Mouse (Mus musculus) megakaryocyte-erythroid progenitor cell, adult 5-6 weeks (primary cell): ENCODE measurements around the gene Tcl1b1. TPM values are rescaled to one million over a fixed set of nuclear protein-coding genes. Genes with fewer than 3 reads are reported as not detected.
A peak's percentile ranks its signal among the peaks of the same experiment; 100 is the strongest.
"Not testable (repeated sequence)": the region's sequence is repeated elsewhere in the genome, so short reads cannot be mapped to it uniquely, and the experiment has no call there.

ENCODE experiments used
- ATAC-seq: replicated peaks from 2 replicates; pipeline ENCODE4 v1.8.0; 2016; ENCODE audit warnings: mild to moderate bottlenecking, inconsistent platforms; ENCODE audit not compliant: severe bottlenecking, poor library complexity, low FRiP score, low TSS enrichment
- total RNA-seq, 2 experiments: library from RNA; stranded (forward) in 1 of 2; stranded (reverse) in 1 of 2; fragments of 200-1000, 215-1000 nt in 1 of 2; fragments of >200 nt in 1 of 2; fragmentation: Nextera tagmentation in 1 of 2; gene quantifications; 2 replicates each; pipeline ENCODE4 v1.2.3; 2014 to 2017

The Tcl1b1 gene
- total RNA-seq (2014; fragmentation: Nextera tagmentation), result not detected in 2 replicates
- not detected in 2 replicates for total RNA-seq (2017)

- no peak for ATAC-seq
These were observed at the start of gene Tcl1b1 for GRCm38 (mm10) chr12:105159390-105159789. Tcl1b1 (plus strand) TSS chr12:105159690.

GRCm38 (mm10) chr12:105109812-105110211 is 49.7 kb upstream of the Tcl1b1 start:
- ATAC-seq, result no peak

GRCm38 (mm10) chr12:105112321-105112988 is 47.0 kb upstream of the Tcl1b1 start:
- no peak for ATAC-seq

- ATAC-seq, result no peak
These were observed 42.8 kb upstream of the Tcl1b1 start for GRCm38 (mm10) chr12:105116648-105117047.

- ATAC-seq, result no peak
These were observed 34.1 kb upstream of the Tcl1b1 start for GRCm38 (mm10) chr12:105125362-105125761.

- ATAC-seq, result no peak
These were observed 33.0 kb upstream of the Tcl1b1 start for GRCm38 (mm10) chr12:105126516-105126915.

- no peak for ATAC-seq
These were observed 31.9 kb upstream of the Tcl1b1 start for GRCm38 (mm10) chr12:105127607-105128006.

- ATAC-seq, result peak; percentile 84; the same call in 1 of the 2 replicates
These were observed 29.8 kb upstream of the Tcl1b1 start for GRCm38 (mm10) chr12:105129494-105130205.

- ATAC-seq, result not testable (repeated sequence)
These were observed 25.3 kb upstream of the Tcl1b1 start for GRCm38 (mm10) chr12:105134167-105134566.

GRCm38 (mm10) chr12:105134826-105135225 is 24.7 kb upstream of the Tcl1b1 start:
- not testable (repeated sequence) for ATAC-seq

- not testable (repeated sequence) for ATAC-seq
These were observed 21.8 kb upstream of the Tcl1b1 start for GRCm38 (mm10) chr12:105137729-105138128.

- no peak for ATAC-seq
These were observed 16.4 kb upstream of the Tcl1b1 start for GRCm38 (mm10) chr12:105143096-105143495.

- ATAC-seq, result peak; percentile 80
These were observed 14.6 kb upstream of the Tcl1b1 start for GRCm38 (mm10) chr12:105144928-105145327.

GRCm38 (mm10) chr12:105145714-105146113 is 13.8 kb upstream of the Tcl1b1 start, which contains the start of gene Tcl1b2:
Tcl1b2 (plus strand) TSS chr12:105146014.
- ATAC-seq, result no peak

GRCm38 (mm10) chr12:105155286-105155685 is 4.2 kb upstream of the Tcl1b1 start:
- ATAC-seq, result not testable (repeated sequence)

- no peak for ATAC-seq
These were observed 648 bp upstream of the Tcl1b1 start for GRCm38 (mm10) chr12:105158842-105159241.

- ATAC-seq, result no peak
These were observed 7.2 kb downstream of the Tcl1b1 start for GRCm38 (mm10) chr12:105166734-105167133.

GRCm38 (mm10) chr12:105173366-105173765 is 13.9 kb downstream of the Tcl1b1 start:
- no peak for ATAC-seq

GRCm38 (mm10) chr12:105174318-105174717 is 14.8 kb downstream of the Tcl1b1 start:
- ATAC-seq, result peak; percentile 94

GRCm38 (mm10) chr12:105176044-105176443 is 16.6 kb downstream of the Tcl1b1 start, which contains the start of gene Tcl1b5:
Tcl1b5 (plus strand) TSS chr12:105176344.
- not testable (repeated sequence) for ATAC-seq
